Mouse (Mus musculus) megakaryocyte, embryonic 14.5 days (primary cell): ENCODE measurements around the gene Ctrc.

ENCODE experiments used
- FLI1 ChIP-seq: IDR thresholded peaks from 2 replicates; pipeline ENCODE4 v1.6.1; 2012; ENCODE audit warnings: low read length, inconsistent platforms, mixed read lengths
- GATA1 ChIP-seq: IDR thresholded peaks from 3 replicates; pipeline ENCODE4 v1.6.1; 2012; ENCODE audit warnings: mixed read lengths, low read length, inconsistent platforms, borderline replicate concordance

- TF ChIP-seq GATA1 (no peak), FLI1 (no peak)
Observed at GRCm38 (mm10) chr4:141881289-141881914, 35.2 kb upstream of the Ctrc start.
